Mouse (Mus musculus) cerebellum, adult 18-20 months (tissue): ENCODE measurements at regions not wholly inside any gene's neighbourhood (a gene's known extent, or its start where the extent isn't known, plus 50 kb on each side); places are given as distances from the start of the nearest gene placed in this dataset.

ENCODE experiments used
- DNase-seq, 2 experiments: peaks; one replicate each; pipeline ENCODE4 v3.0.0; 2021

DNA sequence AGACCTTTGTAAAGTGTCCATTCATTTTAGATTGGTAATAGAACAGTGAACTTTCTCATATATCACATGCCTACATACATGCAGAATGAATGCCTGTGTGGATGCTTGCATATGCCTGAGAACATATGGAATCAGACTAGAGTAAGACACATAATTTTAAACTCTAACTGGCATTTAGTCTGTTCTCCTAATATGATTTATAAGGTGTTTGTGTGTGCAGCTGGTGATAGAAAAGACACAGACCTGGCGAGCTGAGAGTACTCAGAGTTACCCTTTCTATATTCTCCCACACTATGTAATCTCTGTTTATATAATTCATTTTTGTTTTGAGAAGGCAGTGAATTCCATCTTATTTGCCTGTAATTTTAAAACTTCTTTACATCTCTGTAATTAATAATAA, 517.4 kb upstream of the Fam241a start:
- no peak for DNase-seq

DNA sequence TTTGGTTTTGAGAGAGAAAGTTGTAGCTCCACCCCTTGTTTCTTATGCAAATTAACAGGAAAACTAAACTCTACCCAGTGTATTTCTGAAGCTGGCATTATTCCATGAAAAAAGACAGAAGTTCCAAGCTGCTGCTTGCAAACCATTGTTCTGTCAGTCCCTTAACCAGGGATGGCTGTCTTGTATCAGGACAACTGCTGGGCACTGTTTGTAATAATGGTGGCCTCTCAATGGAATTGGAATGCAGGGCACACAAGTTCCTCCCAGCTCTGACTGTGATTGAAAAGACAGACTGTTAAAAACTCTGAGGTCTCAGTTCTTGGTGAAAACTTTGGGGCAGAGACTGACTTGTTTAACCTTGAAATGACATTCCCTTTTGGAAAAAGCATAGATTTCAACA, 516.0 kb upstream of the Fam241a start:
- no peak for DNase-seq

DNA sequence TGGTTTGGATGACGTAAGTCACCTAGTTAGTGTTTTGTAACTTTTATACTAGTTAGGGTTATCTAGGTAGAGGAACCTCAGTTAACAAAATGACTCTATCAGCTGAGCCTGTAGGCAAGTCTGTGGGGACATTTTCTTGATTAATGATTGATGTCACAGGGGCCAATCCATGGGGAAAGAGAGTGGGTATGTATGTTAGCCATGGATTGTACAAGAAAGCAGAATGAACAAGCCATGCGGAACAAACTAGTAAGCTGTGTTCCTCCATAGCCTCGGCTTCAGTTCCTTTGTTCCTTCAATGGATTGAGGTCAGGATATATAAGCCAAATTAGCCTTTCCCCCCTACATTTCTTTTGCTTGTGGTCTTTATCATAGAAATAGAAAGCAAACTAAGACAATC, 498.7 kb upstream of the Fam241a start:
- no peak for DNase-seq

DNA sequence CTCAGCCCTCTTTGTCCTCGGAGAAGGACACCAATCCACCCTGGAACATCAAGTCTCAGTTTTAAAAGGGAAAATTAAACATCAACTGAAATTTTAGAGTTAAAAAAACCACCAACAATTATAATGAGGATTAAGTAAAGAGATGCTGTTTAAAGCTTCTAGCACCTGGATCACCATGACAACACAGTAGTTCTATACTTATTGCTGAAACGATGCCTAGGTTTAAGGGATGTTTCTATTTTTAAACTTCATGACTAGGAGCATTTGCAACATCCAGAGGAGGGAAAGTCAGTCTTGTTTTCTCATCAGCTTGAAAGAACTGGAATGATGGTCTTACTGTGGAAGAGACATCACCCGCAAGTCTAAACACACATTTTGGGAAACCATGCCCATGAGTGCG, 484.5 kb upstream of the Fam241a start:
- no peak for DNase-seq

DNA sequence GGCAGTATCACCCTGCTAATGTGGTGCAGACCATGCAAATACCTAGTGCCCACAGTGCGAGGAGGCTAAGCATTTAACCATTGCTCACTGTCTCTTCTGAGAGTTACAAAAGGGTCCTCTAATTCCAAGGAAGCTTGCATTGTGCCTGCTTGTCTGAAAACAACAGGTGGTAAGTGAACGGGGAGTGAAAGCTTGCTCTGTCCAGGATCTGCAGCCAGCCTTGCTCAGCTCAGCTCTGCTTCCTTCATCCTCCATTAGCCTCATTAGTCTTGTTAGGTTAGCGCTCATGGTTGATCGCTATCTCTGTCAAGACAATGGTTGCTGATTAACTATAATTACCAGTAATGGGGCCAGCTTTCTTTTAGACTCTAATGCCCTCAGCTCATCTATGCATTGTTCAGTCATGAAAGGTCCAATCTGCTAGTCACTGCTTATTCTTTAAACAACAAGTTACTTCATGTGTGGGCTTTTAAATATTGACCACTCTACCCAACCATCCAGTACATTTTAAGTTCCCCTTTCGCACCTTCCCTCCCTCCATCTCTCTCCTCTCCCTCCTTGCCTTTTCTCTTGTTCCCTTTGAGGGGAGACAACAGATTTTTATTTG, 473.5 kb upstream of the Fam241a start:
- DNase-seq = no peak

DNA sequence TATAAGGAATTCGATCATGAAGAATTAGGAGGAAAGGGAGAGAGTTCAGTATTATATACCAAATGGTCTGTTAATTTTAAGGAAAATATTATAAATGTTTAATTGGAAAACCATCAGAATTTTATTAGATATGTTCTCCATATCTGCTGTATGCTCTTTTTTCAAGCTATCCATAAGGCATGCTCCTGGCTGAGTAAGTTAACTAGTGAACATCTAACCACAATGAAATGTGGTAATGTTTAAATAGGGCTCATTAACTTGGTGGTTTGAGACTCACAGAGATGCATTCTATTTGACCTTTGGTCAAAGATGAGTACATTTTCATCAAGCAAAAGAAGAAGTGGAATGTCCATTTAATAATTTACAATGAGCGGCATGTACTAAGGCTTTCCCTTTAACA, 466.2 kb upstream of the Fam241a start:
- DNase-seq = no peak

DNA sequence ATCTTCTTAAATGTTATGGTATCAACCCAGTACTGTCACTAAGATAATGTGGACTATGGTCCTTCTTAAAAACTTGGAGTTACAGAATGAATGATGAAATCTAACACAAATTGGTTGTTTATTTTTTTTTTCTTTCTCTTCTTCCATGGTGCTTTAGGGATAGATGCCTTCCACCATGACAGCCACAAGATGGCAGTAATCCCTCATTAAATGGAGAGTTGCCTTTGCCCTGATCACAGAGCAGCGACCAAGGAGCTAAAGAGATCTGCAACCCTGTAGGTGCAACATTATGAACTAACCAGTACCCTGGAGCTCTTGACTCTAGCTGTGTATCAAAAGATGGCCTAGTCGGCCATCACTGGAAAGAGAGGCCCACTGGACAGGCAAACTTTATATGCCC, 453.0 kb upstream of the Fam241a start:
- DNase-seq = peak in 1 of 2 experiments; percentile 10

DNA sequence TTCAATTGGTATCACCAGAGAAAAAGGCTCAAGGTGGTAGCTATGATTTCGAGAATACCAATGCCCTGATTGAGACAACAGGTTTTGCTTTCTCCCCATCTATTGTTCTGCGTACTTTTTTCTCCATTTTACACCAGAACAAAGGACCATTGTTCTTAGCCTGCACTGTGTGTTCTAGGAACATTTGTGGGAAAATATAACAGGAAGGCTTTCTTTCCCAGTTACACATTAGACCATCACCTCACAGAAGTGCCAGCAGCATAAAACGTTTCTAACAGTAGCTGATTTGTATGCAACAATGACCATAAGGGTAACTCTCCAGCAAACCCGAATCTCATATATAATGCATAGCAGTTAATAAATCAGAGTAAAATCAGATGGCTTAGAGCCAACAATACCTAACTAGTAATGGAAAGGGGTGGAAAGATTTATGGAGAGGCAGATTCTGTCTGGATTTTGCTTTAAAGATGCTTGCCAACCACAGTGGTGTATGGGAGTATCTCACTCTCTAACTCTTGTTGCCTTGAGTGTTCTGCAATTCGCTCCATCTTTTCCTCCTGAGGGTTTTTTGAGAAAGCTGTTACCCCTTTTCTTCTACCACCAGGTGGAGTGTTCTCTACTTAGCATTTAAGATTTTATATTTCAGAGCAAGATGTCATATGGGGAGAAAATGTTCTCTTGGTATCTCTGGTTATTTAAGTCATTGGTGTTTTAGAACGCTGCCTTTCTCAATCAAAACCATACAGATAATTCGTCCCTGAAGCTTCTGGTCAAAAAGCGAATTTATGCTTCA, 451.9 kb upstream of the Fam241a start:
- no peak for DNase-seq

DNA sequence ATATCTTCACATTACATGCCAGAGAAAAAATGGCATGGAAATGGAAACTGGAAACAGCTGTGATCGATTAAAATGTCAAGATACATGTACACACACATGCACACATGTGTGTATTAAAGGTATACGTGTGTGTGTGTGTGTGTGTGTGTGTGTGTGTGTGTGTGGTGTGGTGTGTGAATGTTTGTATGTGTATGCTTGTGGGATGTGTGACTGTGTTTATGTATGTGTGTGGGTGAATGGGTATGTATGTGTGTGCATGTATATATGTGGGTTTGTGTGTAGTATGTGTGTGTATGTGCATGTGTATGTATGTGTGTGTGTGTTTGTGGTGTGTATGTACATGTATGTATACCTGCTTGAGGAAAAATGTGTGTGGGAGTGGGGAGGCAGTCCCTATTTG, 441.4 kb upstream of the Fam241a start:
- no peak for DNase-seq

DNA sequence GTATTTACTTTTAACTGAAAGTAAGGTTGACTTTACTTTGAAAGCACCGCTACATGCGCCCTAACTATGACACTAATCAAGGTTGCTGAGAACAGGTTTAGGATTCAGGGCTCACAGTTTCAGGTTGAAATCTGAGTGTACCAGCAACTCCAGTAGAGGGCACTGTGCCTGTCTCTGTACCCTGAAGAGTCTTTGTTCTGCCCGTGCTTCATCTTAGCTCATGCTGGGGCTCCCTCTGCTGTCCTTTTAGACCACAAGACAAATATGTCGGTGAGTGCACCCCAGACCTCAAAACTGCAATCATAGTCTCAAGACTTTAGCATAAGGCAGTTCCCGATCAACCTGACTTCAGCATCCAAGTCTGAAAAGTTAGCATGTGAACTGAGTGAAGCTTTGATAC, 440.9 kb upstream of the Fam241a start:
- DNase-seq = peak; percentile 21 to 39

DNA sequence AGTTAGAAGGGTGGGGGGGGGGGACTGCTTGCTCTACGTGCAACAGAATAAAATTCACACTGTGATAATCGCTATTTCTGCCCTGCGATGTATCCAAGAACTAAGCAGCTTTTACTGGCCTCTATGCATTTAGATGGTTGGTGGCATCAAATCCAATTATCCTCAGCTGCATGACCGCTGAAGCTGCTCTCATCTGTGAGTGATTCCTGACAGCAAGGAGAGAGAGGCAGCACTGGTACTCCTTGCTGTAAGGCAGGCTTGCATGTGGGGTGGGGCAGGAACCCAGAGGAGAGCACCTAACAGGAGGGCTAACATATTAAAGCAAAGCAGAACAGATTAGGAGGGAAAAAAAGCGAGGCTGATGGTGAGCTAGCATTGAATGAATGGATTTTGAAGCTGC, 431.6 kb upstream of the Fam241a start:
- DNase-seq = no peak

DNA sequence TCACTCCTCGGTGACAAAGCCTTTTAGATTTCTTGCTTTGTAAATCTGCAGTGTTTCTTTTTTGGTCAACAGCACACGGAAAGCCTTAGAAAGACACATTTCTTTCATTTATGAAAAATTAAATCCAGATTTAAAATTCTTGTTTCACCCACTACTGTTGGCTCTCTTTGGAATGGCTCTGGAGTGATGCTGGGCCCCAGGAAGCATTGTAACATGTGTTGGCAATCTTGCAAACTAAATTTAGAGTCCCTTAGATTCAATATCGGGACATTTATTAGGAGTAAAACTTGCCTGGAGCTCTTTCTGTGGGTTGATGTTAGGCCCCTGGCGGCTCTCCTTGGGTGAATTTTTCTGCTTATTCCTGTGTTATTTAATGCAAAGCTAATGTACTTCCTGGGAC, 405.2 kb upstream of the Fam241a start:
- DNase-seq = no peak

DNA sequence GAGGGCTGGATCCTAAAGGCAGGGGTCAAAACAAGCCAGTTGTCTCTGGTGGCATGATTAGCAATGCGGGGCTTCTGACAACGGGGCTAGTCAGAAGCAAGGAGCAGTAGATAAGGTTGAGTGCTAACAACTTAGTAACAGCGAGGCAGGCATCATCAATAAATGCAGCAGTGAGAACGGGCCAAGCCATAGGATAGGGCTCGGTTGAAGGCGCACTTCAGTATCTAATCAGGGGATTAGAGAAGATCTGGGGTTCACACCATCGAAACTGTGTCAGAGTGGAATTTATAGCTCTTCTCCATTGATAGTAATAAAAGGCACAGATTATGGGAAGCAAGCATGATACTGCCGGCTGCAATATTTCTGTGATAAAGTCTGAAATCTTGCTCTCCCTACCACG, 402.0 kb upstream of the Fam241a start:
- DNase-seq = no peak

DNA sequence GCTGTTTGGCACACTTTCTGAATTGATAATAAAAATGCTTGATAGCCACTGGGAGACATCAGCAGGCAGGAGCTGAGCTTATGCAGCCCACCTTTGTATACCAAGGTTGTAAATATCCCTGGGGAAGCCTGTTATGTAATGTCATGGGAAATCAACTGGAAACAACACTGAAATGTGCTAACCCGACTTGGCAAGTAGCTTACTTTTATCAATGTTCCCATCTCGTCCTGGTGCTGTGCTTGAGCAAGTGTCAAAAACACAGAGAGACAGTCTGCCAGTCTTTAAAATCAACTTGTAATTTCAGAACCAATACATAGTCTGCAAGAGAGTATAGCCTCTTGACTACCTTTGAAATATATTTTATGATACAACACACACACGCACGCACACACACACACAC, 391.7 kb upstream of the Fam241a start:
- DNase-seq = no peak

DNA sequence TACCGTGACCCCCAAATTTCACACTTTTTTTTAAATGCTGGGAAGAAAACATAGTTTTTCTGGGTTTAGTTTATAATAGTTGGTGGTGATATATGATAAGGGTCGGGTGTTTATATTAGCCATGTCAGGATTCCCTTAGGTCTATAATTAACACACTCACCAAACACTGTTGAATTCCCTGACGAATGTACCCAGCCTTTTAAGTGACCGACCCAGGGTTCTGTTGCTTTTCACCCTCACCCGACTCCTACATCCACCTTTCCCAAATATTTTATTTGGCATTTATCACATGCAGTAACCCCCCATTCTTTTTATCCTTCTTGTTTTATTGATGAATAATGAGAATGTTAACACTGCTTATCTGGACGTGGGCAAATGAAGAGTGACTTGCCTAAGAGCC, 389.1 kb upstream of the Fam241a start:
- DNase-seq = no peak

DNA sequence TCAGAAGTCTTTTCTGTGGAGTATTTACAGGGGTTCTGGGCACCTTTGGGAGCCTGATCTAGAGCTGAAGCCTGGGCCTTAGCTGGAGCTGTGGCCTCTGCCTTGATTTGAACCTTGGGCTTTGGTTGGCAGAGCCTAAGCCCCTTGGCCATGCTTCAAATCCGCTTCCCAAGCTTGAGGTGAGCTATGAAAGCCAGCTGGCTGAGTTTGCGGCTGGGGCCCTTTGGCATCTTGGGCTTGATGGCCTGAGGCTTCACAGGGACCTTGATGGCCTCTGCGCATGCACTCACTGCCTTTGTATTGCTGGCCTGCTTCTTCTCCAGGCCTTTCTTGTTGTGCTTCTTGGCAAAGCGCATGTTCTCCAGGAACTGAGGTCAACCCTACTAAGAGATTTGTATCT, 384.5 kb upstream of the Fam241a start:
- DNase-seq = no peak

DNA sequence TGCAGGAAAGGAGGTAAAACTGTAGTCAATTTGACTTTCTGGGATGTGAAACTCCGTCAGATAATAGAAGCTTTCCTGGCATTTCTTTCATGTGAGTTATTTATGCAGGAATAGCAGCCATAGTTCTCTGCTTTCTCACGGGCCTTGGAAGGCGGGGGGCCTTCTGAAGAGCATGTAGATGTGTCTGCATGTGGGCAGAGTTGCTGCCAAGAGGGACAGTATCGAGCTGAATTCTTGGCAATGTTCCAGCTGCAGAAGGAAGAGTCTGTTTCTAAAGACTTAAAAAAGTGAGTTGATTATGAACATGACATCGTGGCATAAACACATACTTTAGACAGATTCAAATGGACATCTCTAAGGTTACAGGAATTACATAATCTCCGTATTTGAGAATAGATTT, 374.5 kb upstream of the Fam241a start:
- DNase-seq = no peak

DNA sequence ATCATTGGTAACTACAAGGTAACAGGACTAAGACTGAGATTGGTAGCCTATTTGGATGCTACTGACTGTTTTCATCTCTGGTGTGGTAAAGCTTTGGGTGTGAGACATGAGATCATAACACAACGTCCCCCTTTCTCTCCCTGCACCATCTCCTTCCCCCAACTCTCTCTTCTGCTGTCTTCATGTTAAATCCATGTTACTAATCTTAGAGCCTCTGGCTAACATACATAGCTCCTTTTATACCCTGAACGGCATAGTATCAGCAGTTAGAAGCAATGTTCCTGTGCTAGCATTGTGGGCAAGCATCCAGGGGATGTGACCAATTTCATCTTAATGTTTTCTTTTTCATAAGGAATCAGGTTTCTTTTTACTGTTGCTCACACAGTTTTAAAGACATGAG, 365.1 kb upstream of the Fam241a start:
- DNase-seq = no peak

DNA sequence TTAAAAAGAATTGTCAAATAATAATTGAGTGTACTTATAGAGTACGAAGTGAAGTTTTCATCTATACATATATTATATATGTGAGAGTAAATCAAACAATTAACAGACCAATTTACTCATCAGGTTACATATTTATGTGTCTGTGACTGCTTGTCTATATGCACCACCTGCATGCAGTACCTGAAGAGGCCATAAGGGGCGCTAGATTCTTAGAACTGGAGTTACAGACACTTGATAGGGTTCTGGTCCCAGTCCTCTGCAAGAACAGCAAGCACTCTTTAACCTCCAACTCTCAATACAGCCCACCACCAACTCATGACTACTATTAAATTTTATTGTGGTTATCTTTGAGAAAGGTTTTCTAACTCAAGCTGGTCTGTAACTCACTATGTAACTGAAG, 351.7 kb upstream of the Fam241a start:
- DNase-seq = no peak

DNA sequence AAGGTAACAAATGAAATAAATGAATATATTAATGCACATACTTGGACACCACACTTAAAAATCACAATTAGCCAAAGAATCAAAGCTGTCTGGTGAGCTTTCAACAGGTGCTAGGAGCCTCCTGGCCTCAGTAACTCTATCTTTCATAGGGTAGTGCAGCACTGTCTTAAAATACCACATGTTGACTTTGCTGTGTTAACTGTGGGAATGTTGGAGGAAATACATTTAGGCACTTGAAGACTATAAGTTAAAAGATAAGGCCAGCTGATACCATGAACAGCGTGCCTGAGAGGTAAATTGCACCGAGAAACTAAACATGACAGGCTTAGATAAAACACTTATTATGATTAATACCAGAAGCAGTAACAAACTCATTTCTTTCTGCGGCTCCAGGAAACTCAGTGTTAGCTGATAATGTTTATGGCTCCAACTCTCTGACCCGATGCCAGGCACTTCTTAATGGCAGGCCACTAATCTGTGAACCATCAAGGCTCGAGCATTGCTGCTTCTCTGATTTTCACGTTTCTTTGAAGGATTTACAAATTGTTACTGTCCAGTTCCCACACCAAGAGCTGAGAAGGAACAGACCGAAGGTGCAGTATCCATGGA, 343.8 kb upstream of the Fam241a start:
- no peak for DNase-seq

DNA sequence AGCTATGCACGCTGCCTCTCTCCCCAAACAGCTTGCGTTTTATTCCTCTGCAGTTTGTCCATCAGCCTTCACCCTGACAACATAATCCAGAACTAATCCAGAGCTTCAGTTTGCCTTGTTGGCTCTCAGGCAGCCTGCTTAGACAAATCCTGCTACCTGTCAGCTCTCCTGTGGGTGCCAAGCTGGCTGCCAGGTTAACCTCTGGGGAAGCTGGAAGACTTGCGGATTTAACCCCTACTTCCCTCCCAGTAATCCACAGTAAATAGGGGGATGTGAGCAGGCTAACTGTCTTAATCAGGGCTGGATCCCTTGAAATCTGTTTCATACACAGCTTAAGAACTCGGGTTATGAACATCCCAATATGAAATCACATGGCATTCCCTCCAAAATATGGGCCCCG, 334.3 kb upstream of the Fam241a start:
- DNase-seq = no peak

DNA sequence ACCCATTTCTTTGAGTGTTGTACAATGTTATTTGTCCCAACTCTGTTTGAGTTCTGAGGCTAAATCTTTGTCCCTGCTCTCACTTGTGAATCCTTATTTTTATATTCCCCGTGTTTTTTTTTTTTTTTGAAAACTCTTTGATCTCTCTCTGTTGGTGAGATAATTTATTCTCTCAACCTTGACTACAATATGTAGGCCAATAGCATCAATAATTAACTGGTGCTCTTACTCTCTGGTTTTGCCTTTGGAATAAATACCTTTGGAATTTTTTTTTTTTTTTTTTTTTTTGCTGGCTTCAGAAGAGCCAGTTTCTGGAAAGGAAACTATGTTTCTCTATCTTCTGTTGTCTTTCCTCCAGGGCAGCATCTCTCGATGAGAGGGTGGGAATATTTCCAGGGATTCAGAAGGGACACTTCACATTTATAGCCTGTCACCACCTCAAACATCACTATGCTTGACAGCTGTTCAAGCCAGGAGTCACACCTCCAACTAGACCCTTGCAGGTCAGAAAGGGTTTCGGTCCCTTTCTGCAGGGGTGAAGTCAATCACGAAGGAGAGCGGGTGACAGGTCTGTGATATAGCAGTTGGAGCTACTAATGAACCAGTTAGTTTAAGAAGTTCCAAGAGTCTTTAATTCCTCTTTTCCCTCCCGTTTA, 330.9 kb upstream of the Fam241a start:
- no peak for DNase-seq

DNA sequence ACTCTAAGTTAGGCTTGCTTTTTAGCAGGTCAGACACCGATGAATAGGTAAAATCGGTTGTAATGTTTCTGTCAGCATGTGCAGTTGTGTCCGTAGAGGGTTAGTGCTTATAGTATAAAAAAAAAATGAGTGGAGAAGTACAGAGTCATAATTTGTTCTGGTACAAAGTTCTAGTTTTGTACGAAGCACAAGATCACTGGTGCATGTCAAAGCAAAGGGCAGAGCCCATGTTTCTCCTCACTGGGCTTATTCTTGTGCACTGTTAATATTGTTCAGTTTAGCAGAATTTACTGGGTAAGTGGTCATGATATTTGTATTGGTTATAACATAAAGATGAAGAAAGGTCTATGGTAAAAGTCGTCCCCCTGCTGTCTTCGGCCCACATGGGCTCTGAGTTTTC, 330.4 kb upstream of the Fam241a start:
- DNase-seq = no peak

DNA sequence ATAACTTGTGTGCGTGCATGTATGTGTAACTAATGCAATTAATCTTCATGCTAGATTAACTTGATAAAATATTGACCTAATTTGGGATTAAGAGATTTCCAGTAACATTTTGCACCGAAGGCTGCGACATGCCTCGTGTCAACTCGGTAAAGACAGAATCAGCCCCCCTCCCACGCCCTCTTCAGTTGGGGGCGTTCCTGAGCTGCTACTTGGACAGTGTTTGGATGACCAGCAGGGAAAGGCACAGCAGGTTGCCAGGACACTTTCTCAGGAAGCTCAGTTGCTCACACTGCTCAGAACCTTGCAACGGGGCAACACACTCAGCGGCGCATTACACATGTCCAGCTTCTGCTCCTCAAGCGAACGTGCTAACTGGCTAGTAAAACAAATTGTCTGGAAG, 326.2 kb upstream of the Fam241a start:
- no peak for DNase-seq
